Mouse (Mus musculus): ENCODE data around the gene Rgs3.

DNA sequence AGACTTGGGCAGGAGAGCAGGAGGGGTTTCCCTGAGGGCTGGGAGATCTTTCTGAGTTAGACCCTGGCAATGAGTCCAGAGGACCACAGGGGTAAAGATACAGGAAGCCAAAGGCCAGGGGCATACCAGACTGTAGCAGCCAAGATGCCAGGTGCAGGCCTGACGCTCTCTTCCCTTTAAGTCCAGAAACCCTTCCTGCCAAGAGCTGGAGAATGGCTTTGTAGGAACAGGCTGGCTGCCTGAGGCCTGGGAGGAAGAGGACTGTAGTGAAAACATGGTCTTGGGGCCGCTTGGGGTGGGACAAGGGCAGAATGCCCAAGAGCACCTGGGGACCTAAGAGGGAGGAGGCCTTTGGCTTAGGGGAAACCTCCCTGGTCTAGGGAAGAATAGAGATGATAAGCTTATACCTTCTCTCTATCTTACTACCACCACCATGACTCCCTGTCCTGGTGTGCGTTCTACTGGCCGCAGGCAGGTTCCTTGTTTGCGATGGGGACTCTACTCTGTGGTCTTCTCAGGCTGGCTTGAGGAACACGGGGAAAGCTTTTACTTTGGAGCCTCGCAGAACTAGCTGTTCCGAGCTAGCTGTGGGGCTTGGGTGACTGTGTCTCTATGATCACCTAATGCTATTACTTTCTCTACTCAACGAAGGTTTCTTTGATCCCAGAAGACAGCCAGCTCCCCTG lies 46.4 kb downstream of the Rgs3 start:
- TF ChIP-seq CTCF (conservative IDR thresholded peaks at IDR 0.05; ENCODE audit: insufficient read depth, insufficient read length, low read depth, low read length) (no peak), POLR2A (IDR thresholded peaks at IDR 0.05; ENCODE audit: low read depth, low read length) (no peak)

All from kidney, adult 2 months (tissue).